Mouse (Mus musculus) forebrain, embryonic 13.5 days (tissue): ENCODE results near the gene Immp2l. TPM values are rescaled to one million over a fixed set of nuclear protein-coding genes. Genes with fewer than 3 reads are reported as not detected.

Experiments
- ATAC-seq: fragments of 200-750 bp; cut with Nextera tagmentation; 2 replicates; pipeline ENCODE4 v1.8.0; 2017
- H3K27ac ChIP-seq: fragments of 300-500 bp; sonication (generic); 2 replicates; pipeline ENCODE4 v1.5.1; 2015; ENCODE audit warnings: inconsistent platforms, mild to moderate bottlenecking, moderate library complexity
- H3K27me3 ChIP-seq: fragments of 300-500 bp; sonication (generic); 2 replicates; pipeline ENCODE4 v1.6.1; 2015; ENCODE audit warnings: mild to moderate bottlenecking, inconsistent platforms
- H3K36me3 ChIP-seq: fragments of 300-500 bp; sonication (generic); 2 replicates; pipeline ENCODE4 v1.6.1; 2015; ENCODE audit warnings: mild to moderate bottlenecking, inconsistent platforms; ENCODE audit not compliant: poor library complexity, severe bottlenecking
- H3K4me1 ChIP-seq: fragments of 300-500 bp; sonication (generic); 2 replicates; pipeline ENCODE4 v1.6.1; 2015; ENCODE audit warnings: inconsistent platforms
- H3K4me2 ChIP-seq: fragments of 300-500 bp; sonication (generic); 2 replicates; pipeline ENCODE4 v1.6.1; 2015; ENCODE audit warnings: inconsistent platforms, mild to moderate bottlenecking, moderate library complexity
- H3K4me3 ChIP-seq: fragments of 300-500 bp; sonication (generic); 2 replicates; pipeline ENCODE4 v1.5.1; 2015; ENCODE audit warnings: mild to moderate bottlenecking, inconsistent platforms
- H3K9ac ChIP-seq: fragments of 300-500 bp; sonication (generic); 2 replicates; pipeline ENCODE4 v1.6.1; 2015; ENCODE audit warnings: mild to moderate bottlenecking, inconsistent platforms
- H3K9me3 ChIP-seq: fragments of 300-500 bp; sonication (generic); replicated peaks from 2 replicates; pipeline ENCODE4 v1.6.1; 2016; ENCODE audit warnings: inconsistent platforms
- WGBS: fragments of 180-500 bp; shearing (Covaris S2); methylation state at CpG from one replicate; pipeline ENCODE4 v1.1.7; 2015; 5-methylcytosine and 5-hydroxymethylcytosine counted together
- polyA plus RNA-seq: library from polyadenylated mRNA; unstranded; fragments of >200 nt; fragmentation: Nextera tagmentation; extraction: Ambion mirVana; gene quantifications from 2 replicates; pipeline ENCODE4 v1.2.1, GENCODE M21; 2015

The Immp2l gene
- polyA plus RNA-seq, 1 experiment from 2014 or later: 5.3 TPM

DNA sequence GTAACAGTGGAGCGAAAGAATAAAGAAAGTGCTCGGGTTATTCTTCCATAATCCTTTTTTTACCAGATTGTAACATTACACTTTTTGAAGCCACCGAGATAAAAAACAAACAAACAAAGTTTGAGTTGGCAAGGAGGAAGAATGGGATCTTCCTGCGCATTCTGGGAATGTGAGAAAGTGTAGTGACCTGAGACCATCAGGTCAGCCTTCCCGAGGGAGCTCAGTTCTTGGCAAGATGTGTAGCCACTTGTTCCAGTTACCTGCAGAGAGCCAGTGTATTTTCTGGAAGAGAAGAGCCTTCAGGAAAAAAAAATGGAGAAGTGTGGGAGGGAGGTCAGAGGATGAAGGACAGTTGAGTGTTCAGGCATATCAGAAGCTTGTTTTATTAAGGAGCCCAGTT is 569.5 kb downstream of the Immp2l start:
- no peaks in the 10 kb centered on the region for H3K9me3 ChIP-seq
- no peaks in the 10 kb centered on the region for H3K36me3 ChIP-seq
- 83% methylated on average over 5 of the region's 5 CpGs for WGBS
- no peak overlapping the region for H3K4me2 ChIP-seq
- no peak overlapping the region for H3K4me3 ChIP-seq
- no peaks in the 10 kb centered on the region for H3K4me1 ChIP-seq
- no peak overlapping the region for H3K9ac ChIP-seq
- no peak for ATAC-seq
- H3K27ac ChIP-seq: no peak overlapping the region
- no peaks in the 10 kb centered on the region for H3K27me3 ChIP-seq

DNA sequence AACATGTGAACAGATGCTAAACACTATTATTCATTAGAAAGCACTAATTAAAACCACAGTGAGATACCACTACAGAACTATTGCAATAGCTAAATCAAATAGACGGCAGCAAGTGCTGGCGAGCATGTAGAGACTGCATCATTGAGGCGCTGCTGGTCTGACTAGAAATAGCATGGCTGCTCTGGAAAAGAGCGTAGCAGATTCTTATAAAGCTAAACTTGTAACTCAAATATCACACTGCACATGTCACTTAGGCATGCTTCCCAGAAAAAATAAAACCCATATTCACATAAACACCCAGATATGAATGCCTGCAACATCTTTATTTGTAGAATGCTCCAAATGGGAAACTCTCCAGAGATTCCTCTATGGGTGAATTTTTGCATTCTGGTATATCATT is 570.1 kb downstream of the Immp2l start:
- WGBS: 89% methylated on average over 4 of the region's 4 CpGs
- H3K4me2 ChIP-seq: no peak overlapping the region
- peak; percentile 67; the same call in 1 of the 2 replicates for ATAC-seq
- H3K4me3 ChIP-seq: no peak overlapping the region
- no peak overlapping the region for H3K27ac ChIP-seq
- no peaks in the 10 kb centered on the region for H3K9me3 ChIP-seq
- no peak overlapping the region for H3K9ac ChIP-seq
- no peaks in the 10 kb centered on the region for H3K36me3 ChIP-seq
- H3K4me1 ChIP-seq: no peaks in the 10 kb centered on the region
- H3K27me3 ChIP-seq: no peaks in the 10 kb centered on the region

DNA sequence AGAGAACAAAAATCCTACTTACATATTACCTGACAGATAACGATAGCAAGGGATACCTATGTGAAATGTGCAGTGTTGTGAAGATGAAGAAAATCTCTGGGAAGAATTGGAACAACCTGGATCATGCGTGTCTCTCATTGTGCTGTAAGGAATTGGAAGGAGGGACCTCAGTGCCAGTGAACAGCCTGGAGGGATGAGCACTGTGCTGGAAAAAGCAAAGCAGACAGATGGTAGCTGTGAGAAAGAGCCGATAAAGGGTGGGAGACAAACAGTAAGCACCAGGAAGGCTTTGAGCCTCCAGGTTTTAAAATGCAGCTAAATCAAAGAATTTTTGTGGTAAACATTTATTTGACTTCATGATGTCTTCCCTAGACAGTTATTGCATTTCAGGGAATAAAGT is 591.4 kb downstream of the Immp2l start:
- Histone ChIP-seq H3K4me1 (no peaks in the 10 kb centered on the region), H3K9ac (no peak overlapping the region), H3K4me3 (no peak overlapping the region), H3K36me3 (no peaks in the 10 kb centered on the region), H3K9me3 (no peaks in the 10 kb centered on the region), H3K27ac (no peak overlapping the region), H3K4me2 (no peak overlapping the region), H3K27me3 (no peaks in the 10 kb centered on the region)
- WGBS: 73% methylated on average over 3 of the region's 3 CpGs
- peak; percentile 70 for ATAC-seq

DNA sequence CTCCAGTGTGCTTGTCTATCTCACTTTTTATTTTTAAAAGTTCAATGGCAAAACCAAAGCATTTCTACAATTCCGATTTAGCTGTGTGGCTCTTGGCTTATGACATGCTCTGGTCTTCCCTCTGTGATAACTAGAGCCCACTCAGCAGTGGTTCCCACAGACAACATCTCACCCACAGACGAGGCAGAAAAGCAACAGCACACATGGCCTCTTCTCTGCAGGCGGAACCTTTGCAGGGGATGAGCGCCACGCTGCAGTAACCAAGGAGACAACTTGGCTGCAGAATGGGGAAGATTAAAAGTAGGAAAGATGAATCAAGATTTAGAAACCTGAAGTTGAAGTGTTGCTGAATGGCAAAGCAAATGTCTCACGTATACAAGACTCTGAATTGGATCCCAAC is 597.5 kb downstream of the Immp2l start:
- Histone ChIP-seq H3K4me2 (no peak overlapping the region), H3K9ac (no peak overlapping the region), H3K4me3 (no peak overlapping the region), H3K27ac (no peak overlapping the region), H3K27me3 (no peaks in the 10 kb centered on the region), H3K9me3 (no peaks in the 10 kb centered on the region), H3K36me3 (no peaks in the 10 kb centered on the region), H3K4me1 (no peaks in the 10 kb centered on the region)
- ATAC-seq: no peak
- WGBS: 85% methylated on average over 6 of the region's 6 CpGs

DNA sequence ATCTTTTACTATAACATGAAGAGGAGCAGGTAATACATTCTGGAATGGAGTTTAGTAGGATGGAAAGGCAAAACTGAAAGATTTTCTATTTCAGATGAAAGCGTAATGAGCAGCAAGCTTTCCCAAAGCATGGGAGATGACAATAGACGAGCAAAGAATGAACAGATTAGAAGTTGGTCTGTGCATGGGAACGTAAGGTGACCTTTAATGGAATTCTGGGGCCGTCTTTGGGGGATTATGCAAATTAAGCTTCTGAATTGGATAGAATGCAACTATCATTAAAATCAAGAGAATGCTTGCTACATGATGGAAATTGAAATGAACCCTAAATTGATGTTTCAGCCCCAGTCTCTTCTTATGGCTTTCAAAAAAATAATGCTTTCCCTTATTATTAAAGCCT is 619.4 kb downstream of the Immp2l start:
- Histone ChIP-seq H3K27me3 (no peaks in the 10 kb centered on the region), H3K4me3 (no peak overlapping the region), H3K4me1 (peaks cover 33% of the 10 kb centered on the region), H3K9me3 (no peaks in the 10 kb centered on the region), H3K27ac (no peak overlapping the region), H3K4me2 (no peak overlapping the region), H3K9ac (no peak overlapping the region), H3K36me3 (no peaks in the 10 kb centered on the region)
- 7% methylated on average over 4 of the region's 4 CpGs for WGBS
- ATAC-seq: no peak

DNA sequence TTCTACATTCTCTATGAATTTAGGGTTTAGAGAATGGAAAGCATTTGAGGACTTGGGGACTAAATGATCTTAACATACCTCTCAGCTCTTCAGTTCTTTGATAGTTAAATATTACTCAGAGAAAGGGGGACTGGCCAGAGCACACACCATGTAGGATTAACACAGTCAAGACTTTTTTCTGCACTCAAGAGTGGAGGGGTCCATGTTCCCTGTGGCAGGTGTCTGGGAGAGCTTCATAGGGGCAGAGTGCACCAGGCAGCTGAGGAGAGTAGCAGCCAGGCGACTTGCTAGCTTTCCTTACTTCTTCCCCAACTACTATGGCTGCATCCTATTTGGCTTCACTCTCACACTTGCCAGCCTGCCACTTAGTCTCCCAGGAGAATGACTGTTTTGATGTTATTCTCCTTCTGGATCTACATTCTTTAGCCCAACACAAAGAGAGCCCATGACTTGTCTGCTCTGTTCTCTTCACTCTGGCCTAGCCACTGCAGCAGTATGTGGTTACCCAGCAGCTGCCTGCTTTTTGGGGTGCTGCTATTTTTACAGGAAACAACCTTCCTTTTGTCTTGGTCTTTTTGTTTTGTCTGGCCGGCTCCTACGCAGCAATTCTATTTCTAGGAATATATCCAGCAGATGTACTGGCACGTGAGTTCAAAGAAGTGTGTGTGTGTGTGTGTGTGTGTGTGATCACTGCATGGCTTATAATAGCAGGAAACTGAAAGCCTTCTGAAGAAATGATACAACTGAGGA is 621.1 kb downstream of the Immp2l start:
- WGBS: 30% methylated on average over 4 of the region's 4 CpGs
- Histone ChIP-seq H3K36me3 (no peaks in the 10 kb centered on the region), H3K4me1 (peaks cover 36% of the 10 kb centered on the region)

DNA sequence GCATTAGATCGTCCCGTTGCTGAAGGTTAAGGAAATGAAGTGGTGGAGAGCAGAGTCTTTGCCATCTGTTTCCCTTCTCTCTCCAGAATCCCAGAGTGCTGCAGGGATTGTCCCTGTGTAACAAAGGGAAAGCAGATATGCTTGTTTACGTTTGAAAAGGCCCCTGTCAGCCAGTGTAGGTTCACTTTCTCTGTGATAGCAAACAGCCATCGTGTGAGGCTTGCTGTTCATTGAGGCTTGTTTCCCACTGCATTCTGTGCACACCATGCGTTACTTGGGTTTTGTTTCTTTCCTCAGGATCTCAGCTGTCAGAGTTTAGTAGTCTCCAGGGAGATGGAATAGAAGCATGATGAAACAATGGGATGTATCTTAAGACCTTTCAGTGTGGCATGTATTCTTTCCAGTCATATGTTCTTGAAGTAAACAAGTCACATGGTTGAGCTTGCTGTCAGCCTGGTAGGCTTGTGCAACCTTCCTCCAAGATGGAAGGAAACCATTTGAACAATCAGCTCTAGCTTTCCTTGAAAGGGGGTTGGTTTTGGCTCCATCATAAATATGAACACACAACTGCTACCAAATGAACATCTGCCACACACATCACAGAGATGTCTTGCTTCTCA is 623.2 kb downstream of the Immp2l start:
- whole genome bisulfite sequencing: 7% methylated on average over 5 of the region's 5 CpGs
- ATAC-seq: 0 out of 2 replicates have a peak, but pooled peaks have one; percentile 11

More for the DNA sequence above, 621.1 kb downstream of the Immp2l start:
- no peak for ATAC-seq
- H3K4me2 ChIP-seq: no peak overlapping the region
- H3K9me3 ChIP-seq: no peaks in the 10 kb centered on the region
- no peak overlapping the region for H3K4me3 ChIP-seq
- H3K27me3 ChIP-seq: no peaks in the 10 kb centered on the region
- no peak overlapping the region for H3K27ac ChIP-seq
- no peak overlapping the region for H3K9ac ChIP-seq

DNA sequence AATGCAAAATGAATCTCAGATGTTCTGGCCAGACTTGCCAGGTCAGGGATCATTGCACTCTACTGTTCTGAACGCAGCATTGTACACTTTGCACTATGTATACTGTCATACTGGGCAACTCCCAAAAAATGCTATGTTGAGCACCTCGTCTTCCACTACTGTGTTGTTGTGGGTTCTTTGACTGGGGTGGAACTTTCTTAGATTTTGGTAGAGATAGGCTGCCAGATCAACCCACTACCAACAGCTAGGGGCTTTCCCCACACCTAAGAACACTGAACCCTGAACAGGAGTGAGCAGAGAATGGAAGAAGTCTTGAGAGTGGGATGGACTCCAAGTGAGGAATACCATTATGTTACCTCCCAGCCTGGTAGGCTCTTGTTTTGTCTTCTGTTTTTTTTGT is 623.8 kb downstream of the Immp2l start:
- whole genome bisulfite sequencing: 93% methylated on average over 2 of the region's 2 CpGs
- Histone ChIP-seq H3K27ac (no peak overlapping the region), H3K27me3 (no peaks in the 10 kb centered on the region), H3K4me3 (no peak overlapping the region), H3K4me2 (no peak overlapping the region), H3K9me3 (no peaks in the 10 kb centered on the region), H3K36me3 (no peaks in the 10 kb centered on the region), H3K9ac (no peak overlapping the region), H3K4me1 (peaks cover 43% of the 10 kb centered on the region)
- ATAC-seq: no peak

More for the DNA sequence above, 623.2 kb downstream of the Immp2l start:
- Histone ChIP-seq H3K27me3 (no peaks in the 10 kb centered on the region), H3K4me1 (peaks cover 46% of the 10 kb centered on the region), H3K9ac (no peak overlapping the region), H3K9me3 (no peaks in the 10 kb centered on the region), H3K27ac (peak overlapping the region; percentile 35; the same call in 1 of the 2 replicates), H3K4me3 (no peak overlapping the region), H3K36me3 (no peaks in the 10 kb centered on the region), H3K4me2 (no peak overlapping the region)

DNA sequence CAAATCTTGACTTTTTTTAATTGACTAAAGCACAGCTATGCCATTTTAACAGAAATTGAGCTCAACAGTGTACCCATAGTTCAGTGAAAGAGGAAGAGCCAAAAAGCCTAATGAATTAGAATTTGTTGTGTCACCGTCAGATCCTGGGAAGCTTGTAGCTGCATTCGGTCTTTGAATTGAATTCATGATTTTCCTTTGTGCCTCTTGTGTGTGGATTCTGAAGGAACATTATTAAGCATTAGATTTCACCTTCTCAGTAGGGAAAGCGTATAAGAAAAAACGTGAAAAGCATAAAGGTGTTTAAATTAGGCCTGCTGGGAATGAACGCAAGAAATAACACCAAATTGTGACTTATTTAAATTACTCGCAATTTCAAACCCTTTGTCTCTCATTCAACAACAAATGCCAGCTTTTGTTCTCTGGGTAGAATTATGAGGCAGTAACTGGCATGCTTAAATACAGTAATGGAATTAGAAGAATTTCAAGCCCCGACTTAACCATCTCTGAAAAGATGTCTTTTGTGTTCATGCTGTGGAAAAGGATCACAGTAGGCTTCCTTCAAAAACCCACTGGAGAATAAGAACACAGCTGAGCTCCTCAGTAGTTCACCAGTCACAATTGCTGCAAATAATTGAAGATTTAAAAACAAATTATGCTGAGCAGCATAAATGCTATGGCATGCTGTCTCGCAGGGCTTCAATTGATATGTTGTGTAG is 626.1 kb downstream of the Immp2l start:
- 5% methylated on average over 8 of the region's 8 CpGs for WGBS
- peaks cover 26% of the 10 kb centered on the region for H3K4me1 ChIP-seq
- no peak overlapping the region for H3K9ac ChIP-seq
- no peaks in the 10 kb centered on the region for H3K36me3 ChIP-seq
- 0 out of 2 replicates have a peak overlapping the region, but pooled peaks have one; percentile 5 for H3K4me2 ChIP-seq
- peak overlapping the region; percentile 31; the same call in 1 of the 2 replicates for H3K27ac ChIP-seq
- no peaks in the 10 kb centered on the region for H3K9me3 ChIP-seq
- no peak overlapping the region for H3K4me3 ChIP-seq
- no peaks in the 10 kb centered on the region for H3K27me3 ChIP-seq
- ATAC-seq: peak; percentile 57

DNA sequence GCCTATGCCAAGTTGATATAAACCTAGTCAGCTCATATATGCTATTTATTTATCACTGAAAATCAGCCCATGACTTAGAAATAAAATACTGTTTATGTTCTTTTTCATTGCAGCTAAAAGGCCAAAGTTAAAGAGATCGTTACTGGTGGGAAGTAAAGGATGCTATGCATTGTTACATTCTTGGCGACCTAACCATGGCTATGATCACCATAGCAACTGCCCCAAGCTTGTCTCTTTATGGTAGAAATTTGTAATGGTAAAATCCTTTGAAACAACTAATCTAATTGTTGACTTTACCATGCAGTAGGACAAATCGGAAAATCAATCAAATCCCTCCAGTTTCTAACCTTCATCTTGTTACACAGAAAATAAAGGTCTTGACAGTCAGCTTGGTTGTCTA is 644.4 kb downstream of the Immp2l start:
- Histone ChIP-seq H3K27ac (no peak overlapping the region), H3K4me2 (no peak overlapping the region), H3K27me3 (no peaks in the 10 kb centered on the region), H3K36me3 (no peaks in the 10 kb centered on the region), H3K4me1 (no peaks in the 10 kb centered on the region), H3K9ac (no peak overlapping the region), H3K9me3 (no peaks in the 10 kb centered on the region), H3K4me3 (no peak overlapping the region)
- WGBS: 57% methylated on average over 3 of the region's 3 CpGs
- no peak for ATAC-seq

DNA sequence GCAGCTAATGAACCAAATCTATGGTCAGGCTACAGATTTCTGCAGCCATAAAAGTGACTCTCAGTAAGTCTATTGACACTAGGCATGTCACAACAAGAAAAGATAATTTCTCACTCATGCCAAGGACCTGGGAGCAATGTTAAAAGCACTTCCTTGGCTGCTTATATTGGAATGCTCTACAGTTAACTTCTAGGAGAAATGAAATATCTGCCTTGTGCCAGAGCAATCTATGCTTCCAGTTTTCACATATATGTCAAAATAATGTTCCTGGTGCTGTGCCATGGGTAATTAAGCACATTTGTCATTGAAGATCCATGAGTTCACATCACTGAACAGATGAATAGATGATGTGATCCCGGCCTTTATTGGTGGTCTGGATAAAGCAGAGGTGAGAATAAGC is 645.6 kb downstream of the Immp2l start:
- Histone ChIP-seq H3K27me3 (no peaks in the 10 kb centered on the region), H3K9ac (no peak overlapping the region), H3K36me3 (no peaks in the 10 kb centered on the region), H3K9me3 (no peaks in the 10 kb centered on the region), H3K4me2 (no peak overlapping the region), H3K27ac (no peak overlapping the region), H3K4me3 (no peak overlapping the region), H3K4me1 (no peaks in the 10 kb centered on the region)
- 83% methylated on average over 1 of the region's 1 CpGs for WGBS
- no peak for ATAC-seq

DNA sequence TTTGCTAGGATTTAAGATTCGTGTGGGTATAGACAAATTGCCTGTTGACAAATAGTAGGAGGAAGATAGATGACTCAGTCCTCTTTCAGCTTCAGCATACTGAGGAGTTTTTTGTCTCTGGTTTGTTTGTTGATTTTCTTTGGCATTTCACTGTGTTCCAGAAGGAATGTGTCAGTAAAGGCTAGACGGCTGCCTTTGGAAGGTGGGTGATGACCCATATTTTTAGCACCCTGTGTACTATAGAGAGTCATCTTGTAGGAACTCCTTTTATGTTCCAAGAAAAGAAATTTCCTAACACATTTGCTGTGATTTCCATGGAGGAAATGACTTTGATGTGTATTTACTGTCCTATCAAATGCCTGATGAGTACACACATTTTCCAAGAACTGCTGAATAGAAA is 651.0 kb downstream of the Immp2l start:
- H3K4me3 ChIP-seq: no peak overlapping the region
- 78% methylated on average over 2 of the region's 2 CpGs for WGBS
- H3K9ac ChIP-seq: no peak overlapping the region
- H3K4me2 ChIP-seq: no peak overlapping the region
- no peaks in the 10 kb centered on the region for H3K27me3 ChIP-seq
- H3K9me3 ChIP-seq: no peaks in the 10 kb centered on the region
- H3K4me1 ChIP-seq: no peaks in the 10 kb centered on the region
- H3K36me3 ChIP-seq: no peaks in the 10 kb centered on the region
- ATAC-seq: no peak
- H3K27ac ChIP-seq: no peak overlapping the region
